ENCODE assay signal across 13 mouse cellular contexts in genomic region chr4:7642878-7643590, GRCm38 (mm10).
A peak's percentile ranks its signal among the peaks of the same experiment; 100 is the strongest.
DNase-seq lines count a peak whose midpoint lies in the region; ATAC-seq lines count a peak whose summit lies in the region.
"Had no signal": no experiment of that assay in that cellular context is flagged by ENCODE, and none has a peak within 500 bp of the region (broad histone marks: within the 10 kb centered on the region; RNA-seq: fewer than 3 reads in every experiment).

No protein-coding gene starts in this region.

- no peaks in the 10 kb centered on the region for H3K9me3 ChIP-seq in forebrain, embryonic 13.5 days (replicated peaks)
- H3K9me3 ChIP-seq: liver, embryonic 13.5 days had no signal

- H3K9ac ChIP-seq in forebrain, embryonic 13.5 days, result no peak overlapping the region
- H3K9ac ChIP-seq: liver, embryonic 13.5 days had no signal

- no peaks in the 10 kb centered on the region for H3K27me3 ChIP-seq in forebrain, embryonic 13.5 days
- H3K27me3 ChIP-seq: CH12.LX; liver, embryonic 13.5 days had no signal

- DNase-seq in right cerebral cortex, adult 2 months (ENCODE audit: low spot score in 2 of 2), result peak; percentile 6
- DNase-seq in right cerebral cortex, postnatal 4 days, result no peak
- peak; percentile 4 to 47 for DNase-seq in layer of hippocampus, postnatal 14 days (ENCODE audit: low spot score in 2 of 2)
- DNase-seq in spleen, postnatal 14 days (ENCODE audit: low spot score in 2 of 2), result no peak
- no peak for DNase-seq in kidney, postnatal 10 days
- DNase-seq: adrenal gland, adult 8-10 months; heart, adult 11 months; kidney, postnatal 36 days; liver, embryonic 13.5 days; thymus, postnatal 25 days had no signal

- ATAC-seq in forebrain, embryonic 13.5 days, result peak; percentile 94
- no peak for ATAC-seq in erythroid progenitor cell, adult 5-6 weeks (replicated peaks; ENCODE audit: low FRiP score, poor library complexity, severe bottlenecking)

- no peak overlapping the region for H3K4me3 ChIP-seq in forebrain, embryonic 13.5 days
- H3K4me3 ChIP-seq: liver, embryonic 13.5 days had no signal

- 15% methylated on average over 8 of the region's 8 CpGs for WGBS in forebrain, embryonic 13.5 days

- H3K27ac ChIP-seq in forebrain, embryonic 13.5 days, result no peak overlapping the region
- H3K27ac ChIP-seq: liver, embryonic 13.5 days had no signal

- peak overlapping the region; percentile 27; the same call in 1 of the 2 replicates for H3K4me2 ChIP-seq in forebrain, embryonic 13.5 days
- H3K4me2 ChIP-seq: liver, embryonic 13.5 days had no signal

- no peaks in the 10 kb centered on the region for H3K36me3 ChIP-seq in forebrain, embryonic 13.5 days (ENCODE audit: poor library complexity, severe bottlenecking)
- H3K36me3 ChIP-seq: liver, embryonic 13.5 days had no signal

- H3K4me1 ChIP-seq in forebrain, embryonic 13.5 days, result peaks cover 8% of the 10 kb centered on the region
- H3K4me1 ChIP-seq: liver, embryonic 13.5 days had no signal

Comparison
In these comparisons a context has a peak if more than half of its experiments do, and no peak if none do; other contexts are left out.
1. DNase-seq: peak in right cerebral cortex, adult 2 months (2 of 2) and layer of hippocampus, postnatal 14 days (2 of 2); none in right cerebral cortex, postnatal 4 days (single experiment), spleen, postnatal 14 days (0 of 2) and kidney, postnatal 10 days (single experiment).